ENCODE assay signal across 11 mouse cellular contexts in genomic region chr10:26371416-26371815, GRCm38 (mm10). TPM values are rescaled to one million over a fixed set of nuclear protein-coding genes. Genes with fewer than 3 reads are reported as not detected.
A peak's percentile ranks its signal among the peaks of the same experiment; 100 is the strongest.
DNase-seq lines count a peak whose midpoint lies in the region; ATAC-seq and TF ChIP-seq lines count a peak whose summit lies in the region.
"Had no signal": no experiment of that assay in that cellular context is flagged by ENCODE, and none has a peak within 500 bp of the region (broad histone marks: within the 10 kb centered on the region; RNA-seq: fewer than 3 reads in every experiment).

No protein-coding gene starts in this region.

- peaks cover 20% of the 10 kb centered on the region for H3K36me3 ChIP-seq in limb, embryonic 14.5 days (ENCODE audit: control insufficient read depth, insufficient read depth, low read length)
- H3K36me3 ChIP-seq: forebrain, embryonic 15.5 days had no signal

- no peaks in the 10 kb centered on the region for H3K9me3 ChIP-seq in limb, embryonic 14.5 days (ENCODE audit: control insufficient read depth, low read length)
- H3K9me3 ChIP-seq: forebrain, embryonic 15.5 days had no signal

- TF ChIP-seq CTCF in left cerebral cortex, adult 2 months (IDR thresholded peaks at IDR 0.05), result no peak

- ATAC-seq in limb, embryonic 14.5 days (ENCODE audit: low FRiP score, low read depth), result no peak
- no peak for ATAC-seq in megakaryocyte progenitor cell, adult 5-6 weeks (replicated peaks; ENCODE audit: poor library complexity)
- ATAC-seq: forebrain, embryonic 15.5 days had no signal

- intact Hi-C loops in left cerebral cortex, postnatal 4 days (cut with DNase I), result loop anchor here (5.0 to 10.0 kb wide), 5 partner anchors 123 to 623 kb away; no protein-coding TSS in a partner anchor
- intact Hi-C loops in left cerebral cortex, adult 2 months (cut with DNase I), result loop anchor here (5.0 kb wide), 3 partner anchors 121 to 381 kb away; partner anchors contain the start of gene Arhgap18

- H3K27ac ChIP-seq in left cerebral cortex, adult 2 months, result no peak overlapping the region
- H3K27ac ChIP-seq in limb, embryonic 14.5 days (replicated peaks; ENCODE audit: low read depth, low read length), result no peak overlapping the region
- H3K27ac ChIP-seq: forebrain, embryonic 15.5 days; liver, embryonic 14.5 days had no signal

- peak overlapping the region; percentile 28; the same call in 1 of the 2 replicates for H3K4me2 ChIP-seq in limb, embryonic 14.5 days (replicated peaks; ENCODE audit: low read depth, low read length, severe bottlenecking)
- H3K4me2 ChIP-seq: forebrain, embryonic 15.5 days had no signal

- TF ChIP-seq POLR2A in limb, embryonic 14.5 days (IDR thresholded peaks at IDR 0.05; ENCODE audit: borderline replicate concordance, extremely low read depth, insufficient read depth, insufficient read length), result no peak

- H3K27me3 ChIP-seq in limb, embryonic 14.5 days (ENCODE audit: control insufficient read depth, insufficient read depth, low read length), result no peaks in the 10 kb centered on the region
- H3K27me3 ChIP-seq: forebrain, embryonic 15.5 days had no signal

- H3K4me3 ChIP-seq in left cerebral cortex, adult 2 months, result no peak overlapping the region
- no peak overlapping the region; the same call in 1 of the 2 replicates for H3K4me3 ChIP-seq in limb, embryonic 14.5 days (replicated peaks; ENCODE audit: low read length)
- H3K4me3 ChIP-seq: forebrain, embryonic 15.5 days had no signal

- H3K4me1 ChIP-seq in limb, embryonic 14.5 days (ENCODE audit: control insufficient read depth, insufficient read depth, low read length), result 0 out of 2 replicates have a peak, but pooled peaks cover 8% of the 10 kb centered on the region

- 53% methylated on average over 7 of the region's 7 CpGs for WGBS in limb, embryonic 14.5 days

- H3K9ac ChIP-seq in limb, embryonic 14.5 days (ENCODE audit: low read depth, low read length, severe bottlenecking), result no peak overlapping the region
- H3K9ac ChIP-seq: forebrain, embryonic 15.5 days; liver, embryonic 14.5 days had no signal

- peak; percentile 48 for DNase-seq in adrenal gland, postnatal 14 days
- no peak for DNase-seq in adrenal gland, postnatal 4 days (ENCODE audit: low spot score in 2 of 2)
- DNase-seq in left cerebral cortex, postnatal 4 days, result peak; percentile 11
- DNase-seq in left cerebral cortex, adult 2 months (ENCODE audit: extremely low spot score in 1 of 2, low spot score in 2 of 2), result no peak
- peak; percentile 52 for DNase-seq in embryo, embryonic 11 days
- peak; percentile 23 for DNase-seq in limb, embryonic 14.5 days (ENCODE audit: low spot score)
- no peak for DNase-seq in cerebellum, postnatal 4 days (ENCODE audit: low spot score in 2 of 2)
- DNase-seq: thymus, adult 2 months had no signal

RNA-seq across cellular contexts. Expression of gene L3mbtl3, which starts 4.4 kb away (rescaled TPM):
- 17.2 and 19.3 TPM in 2 replicates for total RNA-seq in adrenal gland, postnatal 14 days (2021)
- 10 to 100 TPM; 21.8 to 22.0 TPM for total RNA-seq in adrenal gland, postnatal 4 days (2021)
- 10 to 100 TPM; 63.6 to 75.6 TPM for total RNA-seq in left cerebral cortex, postnatal 4 days (2021)
- 10 to 100 TPM; 24.5 to 29.9 TPM for total RNA-seq in left cerebral cortex, adult 2 months (2021)
- polyA plus RNA-seq in limb, embryonic 14.5 days (2012; rRNA removed), result 42.9 and 48.3 TPM in 2 replicates
- polyA plus RNA-seq in limb, embryonic 14.5 days (2014; fragmentation: Nextera tagmentation; extraction: Ambion mirVana), result 26.3 and 32.8 TPM in 2 replicates
- 27.5 and 29.0 TPM in 2 replicates for total RNA-seq in megakaryocyte progenitor cell, adult 5-6 weeks (2015)
- total RNA-seq in megakaryocyte progenitor cell, adult 5-6 weeks (2017), result 24.3 and 26.8 TPM in 2 replicates

Comparison
In these comparisons a context has a peak if more than half of its experiments do, and no peak if none do; other contexts are left out.
1. DNase-seq: peak in adrenal gland, postnatal 14 days (single experiment), left cerebral cortex, postnatal 4 days (single experiment), embryo, embryonic 11 days (single experiment) and limb, embryonic 14.5 days (single experiment); none in adrenal gland, postnatal 4 days (0 of 2), left cerebral cortex, adult 2 months (0 of 2) and cerebellum, postnatal 4 days (0 of 2).